Mouse (Mus musculus) CH12.LX (cell line): ENCODE data around the gene Adam11. TPM values are rescaled to one million over a fixed set of nuclear protein-coding genes. Genes with fewer than 3 reads are reported as not detected.

Experiments used
- DNase-seq: peaks from one replicate; pipeline ENCODE4 v3.0.0-alpha.2; 2013; ENCODE audit errors: extremely low read depth
- H3K27ac ChIP-seq: 2 replicates; pipeline ENCODE4 v1.5.1; 2012; ENCODE audit warnings: low read depth, mild to moderate bottlenecking, control low read depth, moderate library complexity; ENCODE audit not compliant: insufficient read depth
- H3K27me3 ChIP-seq: replicated peaks from 2 replicates; pipeline ENCODE3; 2012; ENCODE audit warnings: inconsistent platforms
- H3K36me3 ChIP-seq, 2 experiments: replicated peaks in 1 of 2; 2 replicates each; pipeline versions ENCODE3 to v1.6.1; 2012; ENCODE audit warnings: inconsistent platforms in 1 of 2, low read length in 1 of 2, mild to moderate bottlenecking in 1 of 2, mixed read lengths in 1 of 2, moderate library complexity in 1 of 2; ENCODE audit not compliant: control insufficient read depth in 1 of 2, insufficient read depth in 1 of 2
- H3K4me1 ChIP-seq, 2 experiments: 2 replicates each; pipeline ENCODE4 v1.6.1; 2012; ENCODE audit warnings: inconsistent platforms in 1 of 2, moderate library complexity in 1 of 2; ENCODE audit not compliant: insufficient read depth in 2 of 2, control insufficient read depth in 1 of 2
- H3K4me2 ChIP-seq: 2 replicates; pipeline ENCODE4 v1.6.1; 2012; ENCODE audit warnings: low read depth, mild to moderate bottlenecking, control low read depth; ENCODE audit not compliant: poor library complexity, insufficient read depth, severe bottlenecking
- H3K4me3 ChIP-seq, 3 experiments: fragments of 150-350 bp in 1 of 3; sonication (generic) in 1 of 3; replicated peaks in 1 of 3; 2 replicates each; pipeline versions ENCODE3 to v1.5.1; 2011 to 2012; ENCODE audit warnings: low read depth in 2 of 3, low read length in 2 of 3, mild to moderate bottlenecking in 2 of 3, moderate library complexity in 2 of 3, control low read depth in 1 of 3, improper control_type of control experiment in 1 of 3, inconsistent platforms in 1 of 3, mixed read lengths in 1 of 3; ENCODE audit not compliant: poor library complexity in 1 of 3
- H3K79me2 ChIP-seq: replicated peaks from 2 replicates; pipeline ENCODE4 v1.6.1; 2012; ENCODE audit warnings: mild to moderate bottlenecking, moderate library complexity; ENCODE audit not compliant: control insufficient read depth, poor library complexity, insufficient read depth, severe bottlenecking; ENCODE audit errors: extremely low read depth
- H3K9ac ChIP-seq: 2 replicates; pipeline ENCODE4 v1.6.1; 2012; ENCODE audit warnings: low read depth, mild to moderate bottlenecking, control low read depth, moderate library complexity; ENCODE audit not compliant: insufficient read depth
- H3K9me3 ChIP-seq: replicated peaks from 2 replicates; pipeline ENCODE3; 2012; ENCODE audit warnings: low read length, inconsistent platforms, mixed read lengths
- BHLHE40 ChIP-seq: IDR thresholded peaks from 2 replicates; pipeline ENCODE4 v1.6.1; 2011; ENCODE audit warnings: mild to moderate bottlenecking, low read depth, low read length, improper control_type of control experiment
- CHD1 ChIP-seq: IDR thresholded peaks from 2 replicates; pipeline ENCODE4 v1.6.1; 2012; ENCODE audit warnings: low read depth, low read length, improper control_type of control experiment, inconsistent platforms
- CHD2 ChIP-seq: IDR thresholded peaks from 2 replicates; pipeline ENCODE4 v1.6.1; 2011; ENCODE audit warnings: low read length, improper control_type of control experiment
- CTCF ChIP-seq, 2 experiments: IDR thresholded peaks in 1 of 2; conservative IDR thresholded peaks in 1 of 2; 2 replicates each; pipeline ENCODE4 v1.5.1; 2011 to 2012; ENCODE audit warnings: low read depth in 2 of 2, low read length in 2 of 2, improper control_type of control experiment in 1 of 2, inconsistent platforms in 1 of 2, mild to moderate bottlenecking in 1 of 2, moderate library complexity in 1 of 2
- E2F4 ChIP-seq: IDR thresholded peaks from 2 replicates; pipeline ENCODE4 v1.6.1; 2011; ENCODE audit warnings: low read depth, low read length, improper control_type of control experiment; ENCODE audit not compliant: insufficient replicate concordance
- ELF1 ChIP-seq: IDR thresholded peaks from 2 replicates; pipeline ENCODE4 v1.6.1; 2014; ENCODE audit warnings: low read depth, mild to moderate bottlenecking, inconsistent platforms, low read length, improper control_type of control experiment
- ETS1 ChIP-seq: conservative IDR thresholded peaks from 2 replicates; pipeline ENCODE4 v1.6.1; 2012; ENCODE audit warnings: low read depth, mild to moderate bottlenecking, inconsistent platforms, low read length, improper control_type of control experiment, moderate library complexity
- GABPA ChIP-seq: IDR thresholded peaks from 2 replicates; pipeline ENCODE4 v1.6.1; 2012; ENCODE audit warnings: low read depth, low read length, improper control_type of control experiment, inconsistent platforms; ENCODE audit not compliant: insufficient replicate concordance
- IRF4 ChIP-seq: IDR thresholded peaks from 2 replicates; pipeline ENCODE4 v1.6.1; 2014; ENCODE audit warnings: low read depth, mild to moderate bottlenecking, inconsistent platforms, low read length, improper control_type of control experiment
- JUND ChIP-seq: conservative IDR thresholded peaks from 2 replicates; pipeline ENCODE4 v1.6.1; 2011; ENCODE audit warnings: low read depth, low read length, improper control_type of control experiment
- KAT2A ChIP-seq: IDR thresholded peaks from 2 replicates; pipeline ENCODE4 v1.6.1; 2012; ENCODE audit warnings: low read length, improper control_type of control experiment, inconsistent platforms; ENCODE audit not compliant: insufficient replicate concordance
- MAFK ChIP-seq: IDR thresholded peaks from 2 replicates; pipeline ENCODE4 v1.6.1; 2011; ENCODE audit warnings: low read length, improper control_type of control experiment; ENCODE audit not compliant: insufficient replicate concordance
- MAX ChIP-seq: IDR thresholded peaks from 2 replicates; pipeline ENCODE4 v1.6.1; 2011; ENCODE audit warnings: low read length, improper control_type of control experiment
- MAZ ChIP-seq: IDR thresholded peaks from 2 replicates; pipeline ENCODE4 v1.6.1; 2012; ENCODE audit warnings: low read depth, mild to moderate bottlenecking, inconsistent platforms, low read length, improper control_type of control experiment, moderate library complexity
- MEF2A ChIP-seq: IDR thresholded peaks from 2 replicates; pipeline ENCODE4 v1.6.1; 2014; ENCODE audit warnings: low read depth, mild to moderate bottlenecking, inconsistent platforms, low read length, improper control_type of control experiment, borderline replicate concordance
- MXI1 ChIP-seq: IDR thresholded peaks from 2 replicates; pipeline ENCODE4 v1.6.1; 2011; ENCODE audit warnings: mild to moderate bottlenecking, low read depth, low read length, improper control_type of control experiment
- MYC ChIP-seq: IDR thresholded peaks from 2 replicates; pipeline ENCODE4 v1.6.1; 2011; ENCODE audit warnings: low read depth, mild to moderate bottlenecking, improper control_type of control experiment, low read length
- NELFE ChIP-seq: IDR thresholded peaks from 2 replicates; pipeline ENCODE4 v1.6.1; 2011; ENCODE audit warnings: low read depth, low read length, improper control_type of control experiment
- NRF1 ChIP-seq: IDR thresholded peaks from 2 replicates; pipeline ENCODE4 v1.6.1; 2014; ENCODE audit warnings: low read depth, mild to moderate bottlenecking, inconsistent platforms, low read length, improper control_type of control experiment, moderate library complexity
- PAX5 ChIP-seq: IDR thresholded peaks from 2 replicates; pipeline ENCODE4 v1.6.1; 2012; ENCODE audit warnings: low read length, inconsistent platforms, mixed read lengths
- RAD21 ChIP-seq: IDR thresholded peaks from 2 replicates; pipeline ENCODE4 v1.6.1; 2011; ENCODE audit warnings: low read depth, mild to moderate bottlenecking, low read length, improper control_type of control experiment, moderate library complexity
- UBTF ChIP-seq: IDR thresholded peaks from 2 replicates; pipeline ENCODE4 v1.6.1; 2012; ENCODE audit warnings: low read depth, mild to moderate bottlenecking, inconsistent platforms, low read length, improper control_type of control experiment, moderate library complexity
- USF2 ChIP-seq: conservative IDR thresholded peaks from 2 replicates; pipeline ENCODE4 v1.6.1; 2011; ENCODE audit warnings: low read depth, low read length, improper control_type of control experiment
- ZC3H11A ChIP-seq: IDR thresholded peaks from 2 replicates; pipeline ENCODE4 v1.6.1; 2012; ENCODE audit warnings: low read depth, mild to moderate bottlenecking, inconsistent platforms, low read length, improper control_type of control experiment
- ZNF384 ChIP-seq: IDR thresholded peaks from 2 replicates; pipeline ENCODE4 v1.6.1; 2012; ENCODE audit warnings: low read depth, low read length, improper control_type of control experiment, inconsistent platforms
- dilution Hi-C: fragments of 300-500 bp; cut with MboI; formaldehyde crosslinking; loops from 2 replicates; pipeline ENCODE4 v1.14.3; 2020; ENCODE audit warnings: low sequenced_read_pairs; ENCODE audit not compliant: extremely low pct_unique_long_range_greater_than_20kb, extremely low pct_ligation_motif_present
- in situ Hi-C: fragments of 300-500 bp; cut with MboI; formaldehyde crosslinking; loops from 3 replicates; pipeline ENCODE4 v1.14.3; 2019; ENCODE audit warnings: low sequenced_read_pairs, low pct_ligation_motif_present, low pct_unique_long_range_greater_than_20kb, mixed read lengths
- polyA plus RNA-seq: library from polyadenylated mRNA; unstranded; fragments of >175 nt; gene quantifications from 2 replicates; pipeline ENCODE4 v1.2.1, GENCODE M21; 2012; ENCODE audit warnings: low read depth; ENCODE audit not compliant: insufficient read length
- total RNA-seq, 2 experiments: library from RNA; depleted of rRNA; stranded (reverse); fragments of 300-350 nt in 1 of 2; fragments of >200 nt in 1 of 2; gene quantifications; 2 replicates each; pipeline ENCODE4 v1.2.3; 2012 to 2014

Gene Adam11
- total and polyA plus RNA-seq, 3 experiments: not detected

GRCm38 (mm10) chr11:102734961-102735360, 26.3 kb upstream of the Adam11 start:
- no peak for DNase-seq
- no peaks in the 10 kb centered on the region for H3K79me2 ChIP-seq
- H3K4me2 ChIP-seq: no peak overlapping the region
- no peak overlapping the region for H3K4me3 ChIP-seq
- H3K27me3 ChIP-seq: peaks cover 78% of the 10 kb centered on the region
- H3K9ac ChIP-seq: no peak overlapping the region
- in situ Hi-C loops (no loop called here), dilution Hi-C loops (no loop called here)
- no peak overlapping the region for H3K27ac ChIP-seq
- H3K9me3 ChIP-seq: peaks cover 8% of the 10 kb centered on the region
- H3K4me1 ChIP-seq: peaks cover 4 to 9% of the 10 kb centered on the region in 2 experiments
- TF ChIP-seq CTCF (conservative IDR thresholded peaks at IDR 0.05 in 1 of 2, IDR thresholded peaks at IDR 0.05 in 1 of 2; ENCODE audit: low read depth in 2 of 2, low read length in 2 of 2) (peak in 1 of 2 experiments; percentile 20; a peak in 1 of 4 replicates), MAX (no peak), RAD21 (no peak)
- no peaks in the 10 kb centered on the region for H3K36me3 ChIP-seq

DNA sequence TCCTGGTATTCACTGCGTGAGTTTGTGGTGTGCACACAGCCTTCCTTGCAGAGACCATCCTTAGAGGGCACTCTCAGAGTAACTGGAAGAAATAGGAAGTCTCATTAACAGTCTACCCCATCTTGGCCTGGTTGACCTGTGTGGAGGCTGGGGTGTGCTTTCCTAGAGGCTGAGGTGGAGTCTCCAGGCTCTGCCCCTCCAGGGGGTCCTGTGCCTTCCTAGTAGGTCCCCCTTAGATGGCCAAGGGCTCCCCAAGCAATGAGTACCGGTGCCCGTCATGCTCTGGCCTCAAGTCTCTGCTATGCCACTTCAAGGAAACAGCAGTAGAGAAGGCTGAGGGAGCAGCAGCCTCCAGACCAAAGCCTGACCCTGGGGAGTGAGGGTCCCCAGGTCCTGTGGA, 23.2 kb upstream of the Adam11 start:
- H3K27me3 ChIP-seq: peaks cover 87% of the 10 kb centered on the region
- no peak overlapping the region for H3K4me2 ChIP-seq
- dilution Hi-C loops: no loop called here
- DNase-seq: no peak
- TF ChIP-seq ELF1 (no peak), MAX (no peak), GABPA (no peak), MEF2A (no peak), MAZ (no peak), JUND (no peak), ZNF384 (no peak), MAFK (no peak), USF2 (no peak), BHLHE40 (no peak)
- no peak overlapping the region for H3K9ac ChIP-seq
- H3K4me3 ChIP-seq: no peak overlapping the region
- peaks cover 4 to 9% of the 10 kb centered on the region in 2 experiments for H3K4me1 ChIP-seq
- no peak overlapping the region for H3K27ac ChIP-seq
- peaks cover 8% of the 10 kb centered on the region for H3K9me3 ChIP-seq
- no peaks in the 10 kb centered on the region for H3K36me3 ChIP-seq
- no peaks in the 10 kb centered on the region for H3K79me2 ChIP-seq
- in situ Hi-C loops: no loop called here

- dilution Hi-C loops (no loop called here), in situ Hi-C loops (no loop called here)
- TF ChIP-seq CHD2 (no peak), ELF1 (peak; percentile 65; the same call in 1 of the 2 replicates), E2F4 (no peak), NRF1 (no peak), MAX (peak; percentile 64; the same call in 1 of the 2 replicates), MXI1 (peak; percentile 37; the same call in 1 of the 2 replicates), NELFE (no peak), MYC (peak; percentile 75; the same call in 1 of the 2 replicates), KAT2A (no peak), ZC3H11A (no peak), PAX5 (no peak), UBTF (no peak), CHD1 (no peak), IRF4 (0 out of 2 replicates have a peak, but pooled peaks have one; percentile 21), MAZ (no peak), ETS1 (no peak)
Measured at GRCm38 (mm10) chr11:102739278-102739966, 21.8 kb upstream of the Adam11 start.

More at GRCm38 (mm10) chr11:102739278-102739966, 21.8 kb upstream of the Adam11 start:
- Histone ChIP-seq H3K36me3 (no peaks in the 10 kb centered on the region), H3K27ac (no peak overlapping the region), H3K9ac (no peak overlapping the region), H3K79me2 (no peaks in the 10 kb centered on the region), H3K4me3 (peak overlapping the region in 2 of 3 experiments; percentile 16 to 30), H3K4me2 (peak overlapping the region; percentile 75), H3K27me3 (peaks cover 89% of the 10 kb centered on the region), H3K4me1 (peaks cover 4 to 9% of the 10 kb centered on the region in 2 experiments), H3K9me3 (peaks cover 8% of the 10 kb centered on the region)
- DNase-seq: peak; percentile 79
